Mouse (Mus musculus) embryo, embryonic 11.5 days (tissue): ENCODE measurements around the gene Fam172a.

ENCODE experiments used
- DNase-seq: peaks from one replicate; pipeline ENCODE4 v3.0.0-alpha.2; 2012; ENCODE audit warnings: low read depth, low spot score

Fam172a gene

DNA sequence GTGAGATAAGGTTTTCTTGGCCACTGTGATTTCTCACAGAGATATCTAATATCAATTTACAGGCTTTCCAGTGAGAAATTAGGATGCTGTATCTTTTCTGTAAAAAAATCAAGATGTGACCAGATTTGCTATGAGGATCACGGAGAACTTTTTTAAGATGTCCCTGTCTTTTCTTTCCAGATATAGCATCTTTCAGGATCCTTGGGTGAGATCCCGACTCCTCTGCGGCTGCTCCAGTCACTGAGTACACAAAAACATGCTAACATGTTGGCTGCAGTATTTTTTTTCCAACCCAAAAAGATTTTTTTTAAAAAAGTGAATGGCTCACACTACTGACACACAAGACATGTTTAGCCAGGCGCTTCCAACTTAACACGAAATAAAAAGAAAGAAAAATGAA is 476.9 kb downstream of the Fam172a start:
- DNase-seq, result no peak

DNA sequence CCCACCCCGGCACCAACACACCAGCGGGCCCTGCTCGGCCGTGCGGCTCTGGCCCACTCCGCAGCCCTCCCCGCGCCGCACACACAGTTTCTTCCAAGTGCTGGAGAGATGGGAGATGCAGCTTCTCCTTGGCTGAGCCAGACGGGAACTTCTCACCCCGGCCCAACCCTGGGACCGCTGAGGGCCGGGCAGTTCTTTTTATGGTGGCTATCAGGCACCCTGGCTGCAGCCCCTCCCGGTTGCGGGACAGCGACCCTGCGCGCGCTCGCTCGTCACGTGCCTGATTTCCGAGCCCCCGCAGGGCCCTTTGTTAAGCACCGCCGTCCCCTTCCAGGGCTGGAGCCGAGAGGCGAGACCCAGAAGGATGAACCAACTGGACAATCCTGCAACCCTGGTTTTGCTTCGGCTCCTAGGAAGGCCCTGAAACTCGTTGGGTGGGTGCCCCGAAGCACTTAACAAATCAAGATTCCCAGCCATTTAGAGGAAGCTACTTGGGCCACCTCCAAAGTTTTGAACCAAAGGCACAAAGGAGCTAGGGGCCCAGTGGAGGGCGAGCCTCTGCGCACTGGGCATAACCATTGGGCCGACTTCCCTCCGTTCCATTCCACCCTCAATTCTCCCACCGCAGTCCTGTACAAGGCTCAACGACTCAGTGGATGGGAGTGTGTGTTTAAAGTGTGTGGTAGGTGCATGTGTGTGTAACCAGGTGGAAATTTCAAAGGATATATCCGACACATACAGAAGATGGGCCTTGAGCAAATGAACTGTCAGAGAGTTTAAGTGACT is 477.7 kb downstream of the Fam172a start:
- DNase-seq, result no peak

GRCm38 (mm10) chr13:78180261-78180660 is 478.4 kb downstream of the Fam172a start:
- no peak for DNase-seq

DNA sequence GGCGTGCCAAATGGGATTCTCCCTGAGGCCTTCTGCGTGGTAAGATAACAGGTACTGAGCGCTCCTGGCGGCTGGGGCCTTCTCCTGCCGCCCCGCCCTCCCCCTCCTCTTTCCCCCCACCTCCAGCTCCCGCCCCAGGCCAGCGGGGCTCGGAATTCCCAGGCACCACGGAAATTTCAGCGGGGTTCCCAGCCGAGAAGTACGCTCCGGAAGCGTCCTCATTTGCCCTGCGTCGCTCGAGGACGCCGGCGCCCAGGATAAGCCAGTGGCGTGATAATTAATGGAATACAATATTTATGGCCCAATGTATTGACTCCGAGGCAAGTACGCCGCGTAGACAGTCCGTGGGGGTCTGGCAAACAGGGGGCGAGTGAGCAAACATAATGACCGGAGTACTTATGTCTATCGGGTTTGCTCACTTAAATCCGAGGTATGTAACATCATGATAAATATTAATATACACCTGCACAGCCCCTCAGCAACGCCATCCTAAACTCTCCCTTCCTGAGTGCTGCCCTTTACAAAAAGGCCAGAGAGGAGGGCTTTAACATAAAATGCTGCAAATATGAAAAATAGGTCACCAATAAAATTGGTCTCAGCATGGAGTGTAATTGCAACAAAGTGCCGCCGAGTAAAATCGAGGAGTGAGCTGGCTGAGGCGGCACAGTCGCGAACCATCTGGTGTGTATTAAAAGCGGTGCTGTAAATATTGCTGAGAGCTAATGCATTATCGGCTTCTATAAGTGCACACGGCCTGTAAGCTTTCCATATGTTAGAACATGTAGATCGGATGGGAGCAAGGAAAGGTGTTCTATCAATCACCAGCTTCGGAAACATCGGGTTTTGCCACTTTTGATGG is 479.5 kb downstream of the Fam172a start:
- no peak for DNase-seq

DNA sequence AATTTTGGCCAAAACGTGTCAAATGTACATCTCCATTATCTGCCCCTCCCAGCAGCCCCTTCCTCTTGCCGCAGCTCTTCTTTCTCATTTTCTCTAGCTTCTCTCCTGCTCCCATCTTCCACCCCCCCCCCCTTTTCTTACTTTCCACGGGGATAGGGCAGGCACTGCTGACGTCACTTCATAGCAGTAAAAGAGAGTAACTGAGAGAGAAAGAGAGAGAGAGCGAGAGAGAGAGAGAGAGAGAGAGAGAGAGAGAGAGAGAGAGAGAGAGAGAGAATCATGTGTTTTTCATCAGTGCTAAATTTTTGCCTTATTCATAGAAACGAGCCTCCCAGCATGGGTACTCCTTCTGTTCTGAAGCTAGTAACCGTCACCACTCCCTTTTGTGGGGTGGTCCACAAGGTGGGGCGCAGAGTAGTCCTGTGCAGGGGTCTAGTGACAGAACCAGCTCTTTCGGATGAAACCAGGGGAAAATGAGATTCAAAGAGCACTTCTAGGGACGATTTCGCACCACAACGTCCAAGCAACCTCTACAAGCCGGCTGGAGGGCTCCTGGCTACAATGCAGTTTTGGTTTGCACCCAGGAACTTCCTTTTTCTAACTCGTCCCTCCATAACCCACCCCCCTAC is 480.2 kb downstream of the Fam172a start:
- DNase-seq, result no peak

- DNase-seq, result no peak
These were observed 481.2 kb downstream of the Fam172a start for GRCm38 (mm10) chr13:78183004-78183403.

- no peak for DNase-seq
These were observed 482.2 kb downstream of the Fam172a start for GRCm38 (mm10) chr13:78183986-78184385.

DNA sequence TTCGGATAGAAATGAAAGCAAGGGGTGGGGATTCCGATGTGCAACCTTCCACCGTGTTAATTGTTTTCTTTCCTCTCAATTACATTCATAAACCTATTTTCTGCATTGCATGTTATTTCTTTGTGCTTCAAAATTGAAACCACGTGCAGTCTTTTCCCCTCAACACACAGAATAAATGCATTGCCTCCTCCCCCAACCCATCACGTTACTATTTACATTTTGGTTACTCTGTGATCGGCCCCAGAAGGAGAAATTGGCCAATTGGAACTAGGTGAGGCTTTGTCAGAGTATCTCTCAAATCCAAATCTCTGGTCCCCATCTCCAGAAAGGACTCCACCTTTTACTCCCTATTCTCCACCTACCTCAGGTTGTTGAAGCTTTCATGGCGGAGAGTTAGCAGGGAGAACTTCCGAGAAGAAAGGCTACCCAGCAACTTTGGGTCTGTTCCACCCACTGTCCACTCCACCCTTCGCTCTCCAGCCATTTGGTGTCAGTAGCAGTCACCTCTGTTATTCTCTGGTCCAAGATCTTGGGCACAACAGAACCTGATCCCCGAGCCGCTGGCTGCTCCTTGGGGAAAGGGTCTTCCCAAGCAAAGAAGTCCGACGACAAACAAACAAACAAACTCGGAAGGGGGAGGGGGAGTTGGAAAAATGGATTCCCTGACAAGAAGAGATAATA is 483.1 kb downstream of the Fam172a start:
- DNase-seq, result no peak

- no peak for DNase-seq
These were observed 484.6 kb downstream of the Fam172a start for GRCm38 (mm10) chr13:78186340-78186946.

- DNase-seq, result no peak
These were observed 486.0 kb downstream of the Fam172a start for GRCm38 (mm10) chr13:78187833-78188232.

DNA sequence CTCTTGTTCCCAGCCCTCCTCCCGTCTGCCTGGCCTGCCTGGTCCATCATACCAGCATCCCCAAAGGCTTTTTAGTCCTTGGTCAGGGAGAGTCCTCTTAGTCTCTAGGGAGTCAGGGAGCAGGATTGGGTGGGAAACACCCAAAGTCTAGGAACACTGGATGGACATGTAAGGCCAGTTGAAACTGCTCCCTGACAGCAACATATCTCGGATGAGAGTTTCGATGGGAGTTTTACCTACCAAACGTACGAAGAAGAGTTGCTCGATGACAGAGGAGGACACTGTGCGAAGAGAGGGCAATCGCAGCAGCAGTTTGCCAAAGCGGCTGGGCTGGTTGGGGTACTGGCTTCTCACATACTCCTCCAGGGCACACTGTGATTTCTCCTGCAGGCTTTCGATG is 487.8 kb downstream of the Fam172a start:
- DNase-seq, result no peak

GRCm38 (mm10) chr13:78193211-78193610 is 491.4 kb downstream of the Fam172a start:
- DNase-seq, result no peak

DNA sequence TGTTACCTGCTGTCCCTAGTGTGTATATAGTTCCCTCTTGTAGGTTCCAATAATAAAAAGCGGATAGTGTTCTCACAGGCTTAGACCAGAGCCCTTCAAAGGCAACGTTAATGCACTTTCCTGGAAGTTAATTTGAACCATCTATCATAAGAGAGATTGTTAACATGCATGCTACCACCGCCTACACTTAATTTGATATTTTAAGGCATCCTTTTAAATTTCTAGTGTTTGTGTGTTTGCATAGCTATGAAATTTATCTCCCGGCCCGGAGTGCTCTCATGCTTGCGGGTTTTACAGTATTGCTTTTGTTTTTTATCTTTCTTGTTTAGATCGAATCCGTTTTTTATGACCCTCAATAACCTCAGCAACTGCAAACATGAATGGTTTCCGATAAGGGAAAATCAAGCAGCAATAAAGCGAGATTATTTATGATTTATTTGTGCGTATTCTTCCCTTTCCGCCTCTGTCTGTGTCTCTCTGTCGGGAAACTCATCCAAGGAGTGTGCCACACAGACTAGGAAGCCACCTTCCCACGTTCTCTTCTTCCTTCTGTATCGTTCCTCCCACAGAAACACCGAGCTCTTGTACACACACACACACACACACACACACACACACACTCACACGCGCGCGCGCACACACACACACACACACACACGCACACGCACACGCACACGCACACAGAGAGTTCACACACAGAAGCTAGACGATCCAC is 492.5 kb downstream of the Fam172a start:
- no peak for DNase-seq

DNA sequence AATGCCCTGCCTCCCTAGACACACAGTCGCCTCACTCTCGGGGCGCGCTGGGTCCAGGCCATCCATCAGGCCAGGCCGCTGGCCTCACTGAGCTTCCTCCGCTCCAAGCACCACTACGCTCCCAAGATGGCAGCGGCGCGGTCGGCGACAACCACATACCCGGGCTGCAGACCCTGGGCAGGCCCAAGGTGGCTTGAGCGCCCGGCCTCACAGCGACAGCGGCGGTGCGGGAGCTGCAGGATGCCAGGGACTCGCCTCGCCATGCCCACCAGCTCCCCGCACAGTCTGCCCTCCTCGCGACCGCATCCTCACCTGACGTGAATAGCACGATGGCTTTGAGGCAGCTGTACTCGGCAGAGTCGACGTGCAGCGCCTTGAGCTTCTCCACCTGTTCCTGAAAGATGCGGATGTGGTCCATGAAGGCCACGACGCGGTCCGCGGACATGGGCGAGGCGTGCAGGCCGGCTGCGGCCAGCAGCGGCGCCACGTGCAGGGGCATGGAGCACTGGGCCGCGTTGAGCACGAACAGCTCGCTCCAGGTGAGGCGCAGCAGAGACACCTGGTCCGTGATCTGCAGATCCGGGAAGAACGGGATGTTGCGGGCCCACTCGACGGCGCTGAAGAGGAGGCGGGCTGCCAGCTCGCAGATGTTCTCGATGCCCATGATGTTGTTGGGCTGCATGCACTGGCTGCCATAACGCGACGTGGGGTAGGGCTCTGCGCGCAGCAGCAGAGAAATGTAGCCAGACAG is 493.2 kb downstream of the Fam172a start:
- no peak for DNase-seq

DNA sequence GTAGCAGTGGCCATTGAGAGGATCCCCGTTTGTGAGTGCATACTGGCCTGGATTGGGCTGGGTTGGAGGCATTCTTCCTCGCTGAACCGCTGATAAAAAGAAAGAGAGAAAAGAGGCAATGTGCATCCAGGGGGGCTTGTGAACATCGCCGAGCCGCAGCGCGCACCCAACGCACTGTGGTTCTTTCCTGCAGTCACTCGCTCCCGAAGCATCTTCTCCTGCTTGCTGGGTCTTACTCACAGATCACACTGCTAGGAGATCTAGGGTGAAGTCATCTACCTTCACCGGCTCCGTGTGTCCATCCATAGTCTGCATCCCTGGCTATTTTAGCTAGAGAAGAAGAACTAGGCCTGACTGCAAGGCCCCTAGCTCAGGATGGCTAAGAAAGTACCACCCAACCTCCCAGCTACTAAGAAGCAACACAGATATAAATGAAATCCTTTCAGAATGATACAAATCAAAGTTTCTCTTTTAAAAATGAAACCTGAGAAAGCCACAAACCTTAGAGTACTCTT is 493.8 kb downstream of the Fam172a start:
- DNase-seq, result no peak

DNA sequence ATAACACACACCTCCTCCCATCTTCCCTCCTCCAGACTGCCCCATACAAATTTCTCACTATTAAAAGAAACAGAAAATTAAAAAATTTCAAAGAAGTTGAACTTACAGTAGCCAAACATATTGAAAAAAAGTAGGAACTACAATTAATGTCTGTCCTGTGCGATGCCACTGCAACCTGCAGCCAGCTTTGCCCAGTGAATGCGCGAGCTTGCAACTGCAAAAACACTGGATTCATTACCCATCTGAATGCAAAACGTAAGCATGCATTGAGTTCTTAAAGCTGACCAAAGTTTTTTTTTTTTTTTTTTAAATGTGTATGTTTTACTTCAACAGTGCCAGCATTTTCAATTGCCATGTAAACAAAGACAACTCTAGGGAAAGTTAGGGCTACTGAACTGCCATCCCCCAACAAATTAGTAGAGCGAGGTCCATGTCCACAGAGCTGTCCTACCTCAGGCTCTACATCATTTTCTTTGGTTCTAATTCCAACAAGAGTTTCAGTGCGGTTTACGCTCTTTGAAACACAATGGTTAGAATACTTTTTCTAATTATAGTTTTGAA is 494.5 kb downstream of the Fam172a start:
- DNase-seq, result no peak

- no peak for DNase-seq
These were observed 495.5 kb downstream of the Fam172a start for GRCm38 (mm10) chr13:78197286-78197818.

- DNase-seq, result no peak
These were observed 496.1 kb downstream of the Fam172a start for GRCm38 (mm10) chr13:78197819-78198390.

DNA sequence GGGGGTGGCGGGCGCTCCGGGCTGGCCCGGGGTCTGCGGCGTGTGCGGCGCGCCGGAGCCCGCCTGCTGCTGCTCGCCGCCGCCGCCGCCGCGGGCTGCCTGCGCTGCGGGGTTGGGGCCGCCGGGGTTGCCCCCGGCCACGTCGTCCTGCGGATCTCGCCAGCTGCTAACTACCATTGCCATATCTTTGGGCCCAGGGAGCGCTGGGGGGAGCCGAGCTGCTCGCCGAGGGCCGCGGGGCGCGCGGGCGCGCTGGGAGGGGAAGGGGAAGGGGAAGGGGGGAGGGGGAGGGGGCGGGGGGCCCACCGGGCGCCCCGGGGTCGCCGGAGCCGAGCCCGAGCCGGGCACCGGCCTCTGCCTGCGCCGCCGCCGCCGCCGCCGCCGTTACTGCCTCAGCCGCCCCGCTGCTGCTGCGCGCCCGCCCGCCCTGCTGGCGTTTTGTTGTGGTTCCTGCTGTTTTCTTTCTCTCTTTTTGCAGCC is 496.6 kb downstream of the Fam172a start:
- no peak for DNase-seq
